In genomic region chr1:137283291-137283690, GRCm38 (mm10) we compare ENCODE assay signal across 15 mouse cellular contexts.
"Had no signal": no experiment of that assay in that cellular context is flagged by ENCODE, and none has a peak within 500 bp of the region (broad histone marks: within the 10 kb centered on the region; RNA-seq: fewer than 3 reads in every experiment).

No protein-coding gene starts in this region.

- H3K9me3 ChIP-seq: liver, embryonic 12.5 days; liver, embryonic 15.5 days; lung, embryonic 15.5 days had no signal

- H3K36me3 ChIP-seq: liver, embryonic 12.5 days; liver, embryonic 15.5 days; lung, embryonic 15.5 days had no signal

- H3K27ac ChIP-seq: kidney, postnatal 0 days; liver, embryonic 12.5 days; liver, embryonic 15.5 days; lung, embryonic 15.5 days had no signal

- H3K4me1 ChIP-seq: liver, embryonic 12.5 days; liver, embryonic 15.5 days had no signal

- H3K27me3 ChIP-seq: liver, embryonic 12.5 days; liver, embryonic 15.5 days; lung, embryonic 15.5 days had no signal

- H3K4me2 ChIP-seq: liver, embryonic 12.5 days; liver, embryonic 15.5 days; lung, embryonic 15.5 days; midbrain, embryonic 11.5 days had no signal

- ATAC-seq: liver, embryonic 12.5 days had no signal

- H3K4me3 ChIP-seq: liver, embryonic 12.5 days; liver, embryonic 15.5 days; lung, embryonic 15.5 days had no signal

- DNase-seq: kidney, adult 11 months; kidney, adult 8-10 months; kidney, postnatal 36 days; left cerebral cortex, postnatal 4 days; liver; lung, adult 18-20 months; lung, postnatal 10 days; midbrain, embryonic 14.5 days; thymus, adult 18-20 months; thymus, postnatal 36 days had no signal

- H3K9ac ChIP-seq: liver, embryonic 12.5 days; liver, embryonic 15.5 days; lung, embryonic 15.5 days had no signal
